Mouse (Mus musculus) neural tube, embryonic 10.5 days (tissue): ENCODE results near the gene Nat10.

Experiments
- DNase-seq: peaks from one replicate; pipeline ENCODE4 v3.0.0-alpha.2; 2017; ENCODE audit warnings: low spot score; ENCODE audit errors: extremely low spot score

Nat10 gene

GRCm38 (mm10) chr2:103760906-103761716 is at the start of gene Nat10:
Gene Nat10 (minus strand): TSS chr2:103761270.
- peak; percentile 97 for DNase-seq

DNA sequence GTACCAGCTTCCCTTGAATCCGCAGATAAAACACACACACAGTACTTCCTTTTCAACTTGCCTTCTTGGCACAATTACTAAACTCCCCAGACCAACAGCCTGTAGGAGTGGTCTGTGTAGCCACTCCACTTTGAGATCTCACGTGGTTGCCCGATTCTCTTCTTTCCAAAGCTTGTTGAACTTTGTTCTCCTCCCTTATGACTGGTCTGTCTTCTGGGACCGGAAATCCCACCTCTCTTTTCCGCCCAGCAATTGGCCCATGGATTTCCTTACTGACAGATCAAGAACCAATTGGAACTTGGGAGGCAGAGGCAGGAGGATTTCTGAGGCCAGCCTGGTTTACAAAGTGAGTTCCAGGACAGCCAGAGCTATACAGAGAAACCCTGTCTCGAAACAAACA is 49.3 kb upstream of the Nat10 start:
- DNase-seq: no peak

DNA sequence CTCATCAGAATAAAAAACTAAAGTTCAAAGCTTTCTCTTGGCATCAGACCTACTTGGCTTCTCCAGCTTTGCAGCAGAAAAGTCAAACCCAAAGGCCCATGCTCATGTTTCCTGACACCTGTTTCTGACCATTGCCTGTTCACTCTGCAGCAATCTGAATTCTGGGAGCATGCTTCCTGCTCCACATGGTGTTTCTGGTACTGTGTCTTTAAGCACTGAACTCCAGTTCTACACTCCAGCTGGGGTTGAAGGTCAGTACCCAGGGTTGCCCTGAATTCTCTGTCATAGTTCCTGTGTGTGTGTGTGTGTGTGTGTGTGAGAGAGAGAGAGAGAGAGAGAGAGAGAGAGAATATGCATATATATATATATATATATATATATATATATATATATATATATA is 47.4 kb upstream of the Nat10 start:
- DNase-seq: no peak

DNA sequence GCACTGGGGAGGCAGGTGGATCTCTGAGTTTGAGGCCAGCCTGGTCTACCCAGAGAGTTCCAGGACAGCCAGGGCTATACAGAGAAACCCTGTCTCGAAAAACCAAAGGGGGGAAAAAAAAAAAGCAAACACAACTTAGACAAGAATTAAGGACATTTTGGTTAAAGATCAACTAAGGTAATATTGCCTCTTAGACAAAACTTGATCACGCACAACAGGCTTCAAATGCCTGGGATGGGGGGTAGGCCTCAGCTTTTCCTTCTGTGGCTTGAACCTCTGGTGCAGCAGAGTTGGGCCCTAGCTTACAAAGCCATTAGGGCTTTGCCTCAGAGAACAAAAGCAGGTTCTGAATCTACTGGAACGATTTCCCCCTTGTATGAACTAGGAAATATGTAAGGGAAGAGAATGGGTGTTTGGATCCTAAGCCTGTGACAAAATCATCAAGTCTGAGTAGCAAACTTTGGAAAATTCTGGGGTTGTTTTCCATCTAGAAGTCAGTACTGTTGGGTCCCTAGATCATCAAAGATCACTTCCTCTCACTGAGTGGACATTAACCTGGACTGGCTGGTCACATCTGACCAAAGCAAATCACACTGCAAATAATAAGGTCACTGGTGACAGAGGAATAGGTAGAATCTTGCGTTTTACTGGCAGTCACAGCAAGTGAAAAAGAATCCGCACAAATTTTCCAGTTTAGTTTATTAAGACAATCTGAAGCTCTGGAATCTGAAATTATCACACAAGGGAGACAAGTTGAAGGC is 42.9 kb upstream of the Nat10 start:
- no peak for DNase-seq

- no peak for DNase-seq
Measured at GRCm38 (mm10) chr2:103802422-103802821, 41.4 kb upstream of the Nat10 start.

DNA sequence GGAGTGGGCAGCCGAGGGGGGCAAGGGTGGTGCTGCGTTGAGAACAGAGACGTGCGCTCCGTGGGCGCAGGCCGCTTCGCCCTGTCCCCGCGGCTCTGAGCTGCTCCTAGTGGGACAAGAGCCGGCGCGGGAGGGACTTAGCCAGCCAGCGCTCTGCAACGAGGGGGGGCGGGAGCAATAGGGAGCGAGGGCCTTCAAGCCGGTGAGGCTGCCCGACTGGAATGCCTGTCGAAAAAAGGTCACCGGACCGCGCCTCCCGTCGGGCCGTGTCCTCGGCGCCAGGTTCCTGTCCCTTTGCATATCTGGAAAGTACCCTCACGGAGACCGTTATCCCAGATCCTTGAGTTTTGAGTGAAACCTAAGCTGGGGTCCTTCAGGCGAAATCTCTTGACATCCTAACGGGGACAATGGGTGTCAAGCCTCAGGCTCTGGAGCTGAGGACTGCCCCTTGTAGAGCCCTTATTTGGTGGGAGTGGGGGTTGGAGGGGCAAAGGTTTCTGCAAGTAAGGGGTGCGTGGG is 36.5 kb upstream of the Nat10 start, which contains the start of gene Caprin1:
Gene Caprin1 (minus strand): TSS at position 159 of the 519 bp plus-strand sequence.
- DNase-seq: peak; percentile 98

DNA sequence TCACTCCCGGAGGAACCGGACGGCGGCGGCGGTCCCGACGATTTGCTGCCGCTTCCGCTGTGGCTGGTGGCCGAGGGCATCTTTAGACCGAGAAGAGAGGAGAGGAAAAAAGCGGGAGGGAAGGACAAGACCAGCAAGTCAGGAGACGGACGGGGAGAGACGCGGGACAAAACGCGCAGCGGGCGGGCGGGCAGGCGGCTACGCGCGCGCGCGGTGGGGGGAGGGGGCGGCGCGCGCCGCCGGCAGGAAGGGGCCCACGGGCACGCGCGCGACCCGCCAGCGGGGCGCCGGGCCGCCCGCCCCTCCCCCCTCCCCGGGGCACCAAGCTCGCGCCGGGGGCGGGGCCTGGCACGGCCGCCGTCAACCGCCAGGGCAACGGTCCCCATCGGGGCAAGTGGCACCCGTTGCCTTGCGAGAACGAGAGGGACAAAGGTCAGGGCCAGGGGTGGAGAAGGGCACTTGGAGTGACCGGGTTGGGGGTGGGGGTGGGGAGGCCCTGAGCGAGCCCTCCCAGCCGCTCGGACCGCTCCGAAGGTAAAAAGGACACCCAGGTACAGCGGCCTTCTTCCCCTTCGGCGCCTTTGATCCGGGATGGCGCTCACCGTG is 35.9 kb upstream of the Nat10 start:
- peak; percentile 90 for DNase-seq

GRCm38 (mm10) chr2:103796211-103796860 is 35.3 kb upstream of the Nat10 start:
- DNase-seq: peak; percentile 79

- DNase-seq: peak; percentile 76
Measured at GRCm38 (mm10) chr2:103795843-103796210, 34.8 kb upstream of the Nat10 start.

DNA sequence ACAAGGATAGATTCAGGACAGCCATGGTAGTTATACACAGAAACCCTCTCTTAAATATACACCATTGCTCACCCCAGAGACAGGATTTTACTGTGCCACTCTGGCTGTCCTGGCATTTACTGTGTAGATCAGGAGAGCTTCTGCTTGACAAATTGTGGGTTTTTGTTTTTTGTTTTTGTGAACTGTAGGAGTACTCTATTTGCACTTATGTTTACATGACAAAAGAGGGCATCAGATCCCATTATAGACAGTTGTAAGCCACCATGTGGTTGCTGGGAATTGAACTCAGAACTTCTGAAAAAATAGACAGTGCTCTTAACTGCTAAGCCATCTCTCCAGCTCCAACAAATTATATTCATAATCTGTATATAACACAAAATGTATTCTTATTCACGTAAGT is 30.9 kb upstream of the Nat10 start:
- DNase-seq: no peak

DNA sequence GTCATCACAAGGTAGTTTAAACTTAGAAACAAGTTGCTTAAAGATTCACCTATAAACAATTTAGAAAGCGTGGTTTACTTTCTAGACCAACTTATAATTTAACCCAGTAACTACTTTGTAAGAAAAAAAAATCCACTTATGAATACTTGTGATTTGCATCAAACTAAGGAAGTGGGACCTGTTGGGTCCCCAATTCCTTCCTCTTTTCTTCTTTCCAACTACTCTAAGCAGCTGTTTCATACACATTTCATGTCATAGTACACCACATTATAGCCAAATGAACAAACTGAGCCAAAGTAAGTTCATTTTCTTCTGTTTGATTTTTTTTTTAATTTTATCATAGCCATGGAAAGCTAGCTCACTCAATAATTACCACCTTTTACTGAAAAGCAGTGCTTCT is 24.7 kb upstream of the Nat10 start:
- no peak for DNase-seq

- no peak for DNase-seq
Measured at GRCm38 (mm10) chr2:103784621-103785020, 23.6 kb upstream of the Nat10 start.

GRCm38 (mm10) chr2:103762492-103762891 is 1.4 kb upstream of the Nat10 start:
- no peak for DNase-seq

DNA sequence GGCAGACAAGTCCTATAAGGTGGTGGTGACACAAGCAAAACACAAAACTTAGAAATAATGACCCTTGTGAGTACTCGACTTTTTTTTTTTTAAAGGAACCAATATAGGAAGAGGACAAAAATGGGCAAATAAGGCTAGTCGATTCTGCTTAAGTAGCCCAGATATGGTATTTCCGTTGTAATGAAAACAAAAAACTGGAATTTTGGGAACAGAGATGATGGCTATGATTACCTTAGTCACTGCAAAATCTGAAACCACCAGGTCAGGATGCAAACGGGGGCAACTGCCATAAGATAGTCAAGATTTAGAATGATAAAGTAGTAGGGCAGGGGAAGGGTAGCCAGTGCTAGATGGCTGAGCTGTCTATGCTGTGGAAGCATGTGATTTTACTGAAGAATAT is 923 bp upstream of the Nat10 start:
- peak; percentile 14 for DNase-seq

DNA sequence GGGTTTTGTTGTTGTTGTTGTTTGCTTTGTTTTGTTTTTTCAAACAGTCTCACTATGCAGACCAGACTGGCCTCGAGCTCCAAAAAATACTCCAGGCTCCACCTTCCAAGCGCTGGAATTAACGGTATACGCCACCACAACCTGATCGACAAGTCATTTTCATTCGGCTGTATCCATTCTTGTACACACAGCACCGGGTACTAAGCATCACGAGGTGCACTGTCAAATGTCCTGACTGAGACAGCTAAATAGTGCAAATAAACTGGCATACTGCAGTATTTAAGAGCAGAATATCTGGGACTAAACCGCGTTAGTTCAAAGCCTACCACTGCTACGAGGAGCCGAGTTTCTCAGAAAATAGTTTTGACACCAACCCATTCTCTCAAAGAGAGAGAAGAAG is 649 bp downstream of the Nat10 start:
- no peak for DNase-seq

GRCm38 (mm10) chr2:103755458-103756085 is 5.5 kb downstream of the Nat10 start:
- no peak for DNase-seq

DNA sequence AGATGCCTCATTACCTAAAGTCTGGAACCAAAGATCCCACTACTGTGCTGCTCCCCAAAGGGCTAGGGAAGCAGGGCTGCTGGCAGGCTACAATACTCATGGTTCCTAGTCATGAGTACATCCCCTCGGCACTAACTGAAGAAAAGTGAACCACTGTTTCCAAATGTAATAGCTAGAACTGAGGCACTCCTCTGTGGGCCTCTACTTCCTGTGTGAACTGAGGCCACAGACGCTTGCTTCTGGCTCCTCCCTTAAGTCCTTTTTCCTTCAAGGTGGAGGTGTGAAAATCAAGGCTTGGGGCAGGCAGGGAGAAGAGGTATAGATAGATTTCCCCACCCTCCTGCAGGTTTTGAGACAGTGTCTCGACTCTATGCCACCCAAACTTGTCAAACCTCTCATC is 6.5 kb downstream of the Nat10 start:
- no peak for DNase-seq

DNA sequence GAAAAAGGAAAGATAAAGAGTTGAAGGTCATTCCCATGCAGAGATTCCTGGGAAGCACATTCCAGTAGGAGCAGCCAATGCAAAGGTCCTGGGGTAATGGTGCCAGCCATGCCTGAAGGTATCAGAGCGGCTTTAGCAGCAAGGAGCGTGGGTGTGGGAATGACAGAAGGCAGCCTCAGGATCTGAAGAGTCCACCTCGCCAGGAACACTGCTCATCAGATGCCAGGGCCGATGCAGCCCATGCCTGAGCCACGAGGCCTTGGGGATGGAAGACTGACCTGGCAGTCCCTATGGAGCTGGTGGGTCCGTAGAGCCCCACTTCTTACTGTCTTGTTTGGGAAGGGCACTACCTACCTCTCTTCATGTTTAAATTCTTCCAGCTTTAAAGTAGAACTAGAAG is 9.3 kb downstream of the Nat10 start:
- DNase-seq: no peak

GRCm38 (mm10) chr2:103749091-103749490 is 12.0 kb downstream of the Nat10 start:
- no peak for DNase-seq

DNA sequence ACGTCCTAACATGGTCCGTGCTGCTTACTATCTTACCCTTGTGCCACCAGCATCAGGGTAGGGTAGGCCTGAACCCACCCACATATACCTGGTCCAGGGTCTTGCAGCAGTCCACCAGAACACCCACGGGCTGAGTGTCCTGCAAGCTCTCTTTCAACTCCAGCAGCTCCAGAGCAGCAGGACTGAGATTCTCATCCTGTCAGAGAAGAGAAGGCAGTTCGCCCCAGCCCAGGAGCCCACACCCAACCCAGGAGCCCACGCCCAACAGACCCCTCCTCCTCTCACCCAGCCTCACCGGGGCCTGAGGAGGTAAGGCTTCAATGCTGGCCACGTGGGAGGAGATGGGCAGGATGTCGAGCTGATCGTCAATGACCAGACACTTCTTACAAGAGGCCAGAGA is 13.2 kb downstream of the Nat10 start:
- no peak for DNase-seq

- no peak for DNase-seq
Measured at GRCm38 (mm10) chr2:103746761-103747160, 14.3 kb downstream of the Nat10 start.
